Mouse (Mus musculus): ENCODE results near the gene Zbed6.

The Zbed6 gene

GRCm38 (mm10) chr1:133662941-133663340, 2.3 kb upstream of the Zbed6 start:
- DNase-seq = no peak

GRCm38 (mm10) chr1:133661203-133661933, 683 bp upstream of the Zbed6 start, which contains the start of gene Gm38394:
Gene Gm38394 (minus strand): TSS chr1:133661318.
- peak; percentile 94 to 96 for DNase-seq

DNA sequence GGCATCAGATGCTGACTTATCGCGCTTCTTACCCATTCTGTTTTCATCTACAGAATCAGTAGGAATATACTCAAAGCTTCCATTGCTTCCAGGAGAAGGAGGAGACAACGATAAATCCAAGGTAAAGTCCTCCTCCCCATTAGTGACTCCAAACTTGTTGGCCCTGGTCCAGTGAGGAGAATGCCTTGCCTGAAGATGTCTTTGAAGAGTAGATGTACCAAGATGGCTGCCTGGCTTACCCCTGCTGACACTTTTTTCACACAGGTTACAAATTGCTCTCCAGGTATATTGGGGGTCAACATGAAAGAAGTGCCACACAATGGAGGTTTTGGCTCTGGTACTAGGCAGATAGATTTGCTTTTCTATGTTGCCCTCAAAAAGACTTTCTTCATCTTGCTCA, 1.8 kb downstream of the Zbed6 start:
- DNase-seq = no peak

GRCm38 (mm10) chr1:133656811-133657210, 3.9 kb downstream of the Zbed6 start:
- no peak for DNase-seq

DNA sequence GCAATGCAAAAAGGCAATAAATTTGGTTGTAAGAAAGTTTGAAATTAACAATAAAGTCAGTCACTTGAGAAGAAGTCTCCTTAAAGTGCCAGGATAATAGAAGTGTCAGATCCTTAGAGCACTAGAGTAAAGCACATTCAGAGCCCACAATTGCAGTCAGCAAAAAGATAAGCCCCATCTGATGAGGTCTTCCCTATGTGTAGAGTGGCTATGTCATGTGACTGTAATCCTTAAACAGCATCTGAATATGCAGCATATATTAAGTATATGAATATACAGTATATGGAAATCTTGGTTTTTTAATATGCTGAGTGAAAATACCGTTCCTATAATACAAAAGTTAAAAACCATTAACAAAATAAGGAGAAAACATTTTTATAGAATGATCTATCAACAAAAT, 7.7 kb downstream of the Zbed6 start:
- DNase-seq = no peak

DNA sequence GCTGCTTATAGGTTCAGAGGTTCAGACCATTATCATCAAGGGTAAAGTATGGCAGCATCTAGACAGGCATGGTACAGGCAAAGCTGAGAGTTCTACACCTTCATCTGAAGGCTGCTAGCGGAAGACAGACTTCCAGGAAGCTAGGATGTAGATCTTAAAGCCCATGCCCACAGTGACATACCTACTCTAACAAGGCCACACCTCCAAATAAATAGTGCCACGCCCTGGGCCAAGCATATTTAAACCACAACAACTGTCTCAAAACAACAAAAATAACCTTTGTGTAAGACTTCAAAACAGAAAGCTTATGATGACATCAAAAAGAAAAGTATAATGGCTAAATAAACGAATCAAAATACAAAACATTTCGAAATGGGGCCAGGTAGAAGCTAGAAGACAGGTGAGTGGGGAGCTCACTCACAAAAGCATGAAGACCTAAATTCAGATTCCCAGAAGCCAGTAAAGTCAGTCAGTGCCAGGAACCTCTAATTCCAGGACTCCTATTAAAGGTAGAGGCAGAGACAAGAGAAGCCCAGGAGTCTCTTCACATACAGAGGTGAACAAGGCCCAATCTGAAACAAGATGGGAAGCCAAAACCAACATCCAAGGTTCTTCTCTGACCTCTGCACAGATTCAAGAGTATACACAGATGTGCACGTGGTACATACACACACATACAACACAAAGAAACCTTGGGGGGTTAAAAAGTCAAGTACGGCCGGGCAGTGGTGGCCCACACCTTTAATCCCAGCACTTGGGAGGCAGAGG, 10.2 kb downstream of the Zbed6 start:
- DNase-seq = no peak

GRCm38 (mm10) chr1:133645652-133646051, 15.0 kb downstream of the Zbed6 start:
- no peak for DNase-seq

- no peak for DNase-seq
Measured at GRCm38 (mm10) chr1:133641163-133641562, 19.5 kb downstream of the Zbed6 start.

- DNase-seq = no peak
Measured at GRCm38 (mm10) chr1:133638517-133638916, 22.2 kb downstream of the Zbed6 start.

DNA sequence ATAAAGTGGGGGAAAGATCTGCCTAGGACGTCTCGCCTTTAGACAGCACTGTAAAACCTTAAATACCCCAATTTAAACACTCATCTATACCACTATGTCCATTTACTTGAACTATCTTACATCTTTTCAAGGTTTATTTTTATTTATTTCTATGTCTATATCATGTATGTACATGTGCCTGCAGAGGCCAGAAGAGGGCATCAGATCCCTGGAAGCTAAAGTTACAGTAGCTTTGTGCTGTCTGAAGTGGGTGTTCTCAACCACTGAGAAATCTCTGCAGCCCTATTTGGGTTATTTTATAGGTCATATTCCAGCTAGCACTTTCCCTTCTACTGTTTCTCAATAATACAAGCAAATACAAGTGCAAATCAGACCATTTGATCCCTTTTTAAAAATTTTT, 28.5 kb downstream of the Zbed6 start:
- no peak for DNase-seq

GRCm38 (mm10) chr1:133625052-133625451, 35.6 kb downstream of the Zbed6 start:
- no peak for DNase-seq

DNA sequence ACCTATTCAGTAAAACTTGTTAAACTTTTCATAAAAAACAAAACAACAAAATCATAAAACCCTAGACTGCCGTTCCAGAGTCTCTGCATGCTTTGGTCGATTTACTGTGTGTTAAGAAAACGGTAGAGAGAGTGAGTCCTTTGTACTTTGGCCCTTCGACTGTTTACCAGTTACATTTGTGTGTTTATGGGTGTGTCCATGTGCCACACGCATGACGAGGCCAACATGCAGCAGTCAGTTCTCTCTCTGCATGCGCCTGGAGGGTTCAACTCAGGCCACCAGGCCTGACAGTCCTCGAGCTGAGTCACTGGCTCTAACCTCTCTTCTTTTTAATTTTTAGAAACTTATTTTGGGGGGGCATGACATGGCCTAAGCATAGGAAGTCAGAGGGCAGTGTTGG, 42.4 kb downstream of the Zbed6 start:
- no peak for DNase-seq

GRCm38 (mm10) chr1:133617908-133618307, 42.8 kb downstream of the Zbed6 start:
- DNase-seq = no peak

DNA sequence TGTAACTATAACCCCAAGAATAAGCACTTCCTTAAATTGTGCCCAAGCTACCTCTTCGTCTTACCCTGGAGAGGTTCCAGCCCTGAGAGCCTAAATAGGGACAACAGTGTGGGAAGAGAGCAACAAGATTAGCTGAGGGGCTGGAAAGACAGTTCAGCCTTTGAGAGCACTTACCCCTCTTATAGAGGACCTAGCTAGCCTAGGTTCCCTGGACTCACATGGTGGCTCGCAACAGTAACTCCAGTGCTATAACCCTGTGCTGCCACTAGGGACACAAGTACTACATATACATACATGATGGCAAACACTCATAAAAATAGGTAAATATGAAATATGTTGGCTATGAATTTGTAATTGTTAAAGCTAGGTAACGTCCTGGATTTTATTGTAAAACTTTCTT, 46.9 kb downstream of the Zbed6 start:
- DNase-seq = no peak

- DNase-seq = no peak
Measured at GRCm38 (mm10) chr1:133611436-133611835, 49.2 kb downstream of the Zbed6 start.

DNA sequence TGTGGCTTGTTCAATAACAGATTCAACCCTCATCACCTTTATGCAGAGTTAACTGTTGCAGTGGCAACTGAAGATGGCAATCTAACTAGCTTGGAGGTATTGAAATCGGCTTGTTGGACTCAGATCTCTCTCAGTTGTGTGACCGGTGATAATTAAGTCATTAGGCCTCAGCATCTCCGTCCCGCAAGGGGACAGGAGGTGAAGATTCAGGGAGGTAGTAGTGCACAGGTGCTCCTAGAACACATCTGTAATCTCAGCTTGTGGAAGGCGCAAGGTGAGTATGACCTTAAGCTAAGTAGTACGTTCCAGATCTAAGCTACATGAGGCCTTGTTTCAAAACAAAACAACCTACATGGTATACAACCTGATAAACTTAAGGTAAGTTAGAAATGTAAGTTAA, 50.1 kb downstream of the Zbed6 start:
- DNase-seq = no peak

DNA sequence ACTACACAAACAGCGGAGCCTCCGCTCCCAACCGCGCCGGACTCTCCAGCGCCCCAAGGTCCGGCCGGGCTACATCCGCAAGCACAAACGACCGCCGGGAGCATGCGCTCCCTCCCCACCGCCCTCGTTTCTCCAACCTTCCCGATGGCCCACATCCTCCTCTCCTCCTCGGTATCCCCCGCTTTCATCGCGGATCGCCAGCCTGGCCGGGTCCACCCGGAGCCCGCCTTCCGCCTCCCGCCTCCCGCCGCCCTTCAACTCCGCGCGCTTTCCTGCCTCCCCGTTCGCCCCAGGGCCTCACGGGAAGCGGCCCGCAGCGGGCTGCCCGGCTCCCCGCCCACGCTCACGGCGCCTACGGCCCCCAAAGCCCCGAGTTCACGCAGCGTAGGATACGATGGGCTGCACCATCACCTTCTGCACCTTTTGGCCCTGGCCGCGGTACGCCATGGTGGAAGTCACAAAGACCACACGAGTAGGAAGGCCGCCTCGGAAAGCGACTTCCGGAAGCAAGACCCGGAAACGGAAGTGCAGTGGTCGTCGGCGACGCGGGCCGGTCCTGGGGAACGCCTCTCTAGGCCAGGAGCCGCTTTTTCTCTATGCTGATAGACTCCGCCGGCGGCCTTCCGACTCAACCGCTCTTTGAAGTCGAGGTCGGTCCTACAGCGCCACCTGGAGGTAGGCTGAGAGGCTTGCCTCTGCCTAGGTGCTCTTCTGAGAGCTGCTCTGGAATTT, 50.7 kb downstream of the Zbed6 start, which contains the start of gene Snrpe:
Snrpe (minus strand) TSS at position 521 of the 732 bp plus-strand sequence.
- DNase-seq = peak; percentile 94 to 96

All from lung, adult 18-20 months (tissue).